Mouse (Mus musculus): ENCODE data around the gene Ufl1. TPM values are rescaled to one million over a fixed set of nuclear protein-coding genes. Genes with fewer than 3 reads are reported as not detected.

Gene Ufl1
- polyA plus RNA-seq, 1 experiment from 2014 or later, result 39.1 TPM

- no peaks in the 10 kb centered on the region for H3K36me3 ChIP-seq (ENCODE audit: control insufficient read depth, insufficient read depth, low read length)
- H3K4me2 ChIP-seq (ENCODE audit: low read depth), result no peak overlapping the region
- H3K4me1 ChIP-seq (ENCODE audit: control insufficient read depth, insufficient read depth, low read length), result no peaks in the 10 kb centered on the region
- H3K9me3 ChIP-seq (ENCODE audit: control insufficient read depth, low read length), result no peaks in the 10 kb centered on the region
- no peak overlapping the region for H3K4me3 ChIP-seq (ENCODE audit: low read depth, low read length)
- no peak overlapping the region for H3K9ac ChIP-seq (ENCODE audit: low read length)
- ATAC-seq (ENCODE audit: insufficient read depth, low FRiP score, low TSS enrichment), result no peak
- WGBS, result 89% methylated on average over 4 of the region's 4 CpGs
- no peaks in the 10 kb centered on the region for H3K27me3 ChIP-seq (ENCODE audit: control insufficient read depth, insufficient read depth, low read length)
- DNase-seq (ENCODE audit: low spot score), result no peak
- no peak overlapping the region for H3K27ac ChIP-seq (ENCODE audit: low read depth, low read length)
These were observed 75.5 kb downstream of the Ufl1 start for GRCm38 (mm10) chr4:25206166-25206565.

Other genes with a start within 250 kb of the Ufl1 start
- gene Fhl5, start 38.9 kb downstream of the Ufl1 start, polyA plus RNA-seq (2014; fragmentation: Nextera tagmentation; extraction: Ambion mirVana), result not detected in 2 replicates